Mouse (Mus musculus): Measurements from ENCODE around the gene Ugt1a10. TPM values are rescaled to one million over a fixed set of nuclear protein-coding genes. Genes with fewer than 3 reads are reported as not detected.

Gene Ugt1a10
- polyA plus RNA-seq (2017; shearing (Covaris generic)) = not detected

GRCm38 (mm10) chr1:88055088-88055487 lies at the start of gene Ugt1a10:
Gene Ugt1a10 (plus strand): TSS chr1:88055388.

GRCm38 (mm10) chr1:88008211-88008697 lies 46.9 kb upstream of the Ugt1a10 start, which contains the start of gene Usp40:
Gene Usp40 (minus strand): TSS chr1:88008551.

DNA sequence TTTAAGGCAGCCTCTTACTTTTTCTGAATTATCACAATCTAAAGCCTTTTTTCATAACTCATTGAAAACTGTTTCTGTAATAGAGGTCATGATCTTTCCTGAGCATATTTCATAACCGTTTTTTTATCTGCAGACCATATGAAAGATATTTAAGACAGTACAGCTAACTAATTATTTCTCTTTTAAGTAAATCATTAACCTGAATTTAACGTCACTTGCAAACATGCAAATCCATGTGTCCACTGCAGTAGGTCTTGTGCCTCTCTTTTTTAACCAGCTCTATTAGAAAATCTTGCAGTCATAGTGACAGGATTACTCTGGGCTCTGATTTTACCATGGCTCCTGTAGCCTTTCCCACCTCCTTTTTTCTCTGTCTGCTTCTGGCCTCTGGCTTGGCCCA lies 15.3 kb downstream of the Ugt1a10 start, which contains the start of gene Ugt1a9:
Gene Ugt1a9, plus strand, starts transcription at position 306 of the 400 bp plus-strand sequence.

DNA sequence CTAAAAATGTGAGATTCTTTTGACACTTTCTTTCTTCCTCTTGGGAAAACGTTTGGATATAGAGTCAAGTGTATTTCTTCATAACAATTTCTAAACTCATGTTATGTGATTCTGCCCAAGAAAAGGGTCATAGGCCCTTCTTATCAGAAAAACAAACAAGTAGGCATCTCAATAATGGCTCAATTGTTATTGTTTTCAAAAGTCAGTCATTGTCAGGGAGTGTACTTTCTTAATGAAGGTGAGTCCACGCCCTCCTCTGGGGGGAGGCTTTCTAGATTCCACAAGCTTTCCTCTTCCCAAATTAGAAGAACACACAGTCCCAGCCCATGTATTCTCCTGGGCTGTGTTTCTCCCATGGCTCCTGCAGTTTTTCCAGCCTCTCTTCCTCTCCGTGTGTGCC lies 32.3 kb downstream of the Ugt1a10 start, which contains the start of gene Ugt1a8:
Gene Ugt1a8, plus strand, starts transcription at position 301 of the 400 bp plus-strand sequence.

GRCm38 (mm10) chr1:88094941-88095492 lies 39.8 kb downstream of the Ugt1a10 start, which contains the start of gene Ugt1a7c:
Gene Ugt1a7c (plus strand): TSS chr1:88095062.

GRCm38 (mm10) chr1:88103019-88103418 lies 47.8 kb downstream of the Ugt1a10 start, which contains the start of gene Ugt1a6b:
Gene Ugt1a6b (plus strand): TSS chr1:88103252.

DNA sequence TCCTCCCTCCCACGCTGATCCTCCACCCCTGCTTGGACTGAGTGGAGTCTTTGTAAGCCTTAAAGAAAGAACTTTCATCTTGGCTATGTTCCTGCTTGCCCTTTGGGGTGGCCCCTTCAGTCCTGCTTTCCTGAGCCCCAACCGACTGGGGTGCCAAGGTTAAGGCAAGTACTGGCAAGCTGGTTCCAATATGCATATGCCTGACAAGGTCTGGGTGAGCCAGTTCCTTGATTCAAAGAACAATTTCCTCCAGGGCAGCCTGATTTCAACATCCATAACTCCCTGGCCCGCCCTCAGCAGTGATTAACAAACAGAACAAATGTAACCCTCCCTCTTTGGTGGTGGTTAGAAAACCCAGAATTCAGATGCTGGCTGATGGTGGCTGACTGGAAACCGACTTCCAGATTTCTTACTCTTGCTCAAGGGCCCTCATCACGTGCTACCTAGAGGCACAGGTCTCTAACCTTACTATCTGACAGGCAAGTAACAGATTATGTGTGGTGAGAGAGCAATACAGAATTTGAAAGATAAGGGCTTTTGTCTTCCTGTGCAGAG lies 79.3 kb downstream of the Ugt1a10 start, which contains the start of gene Ugt1a6a:
Gene Ugt1a6a, plus strand, starts transcription at position 353 of the 555 bp plus-strand sequence.

GRCm38 (mm10) chr1:88165711-88166110 lies 110.5 kb downstream of the Ugt1a10 start, which contains the start of gene Ugt1a5:
Gene Ugt1a5 (plus strand): TSS chr1:88166012.

DNA sequence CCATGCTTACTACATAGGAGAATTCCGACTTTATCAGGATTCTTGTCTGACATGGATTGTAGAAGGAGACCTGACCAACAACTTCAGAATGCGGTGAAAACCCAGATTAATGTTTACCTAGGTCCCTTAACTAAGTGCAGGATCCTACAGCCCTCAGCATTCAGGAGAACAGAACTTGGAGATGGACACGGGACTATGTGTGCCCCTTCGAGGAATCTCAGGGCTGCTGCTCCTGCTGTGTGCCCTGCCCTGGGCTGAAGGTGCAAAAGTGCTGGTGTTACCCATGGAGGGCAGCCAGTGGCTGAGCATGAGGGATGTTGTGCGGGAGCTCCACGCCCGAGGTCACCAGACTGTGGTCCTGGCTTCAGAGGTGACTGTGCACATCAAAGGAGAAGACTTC lies 145.3 kb downstream of the Ugt1a10 start, which contains the start of gene Ugt1a2:
Gene Ugt1a2, plus strand, starts transcription at position 146 of the 400 bp plus-strand sequence.

GRCm38 (mm10) chr1:88205294-88205922 lies 150.2 kb downstream of the Ugt1a10 start, which contains the start of gene Dnajb3:
Gene Dnajb3 (minus strand): TSS chr1:88205782.

DNA sequence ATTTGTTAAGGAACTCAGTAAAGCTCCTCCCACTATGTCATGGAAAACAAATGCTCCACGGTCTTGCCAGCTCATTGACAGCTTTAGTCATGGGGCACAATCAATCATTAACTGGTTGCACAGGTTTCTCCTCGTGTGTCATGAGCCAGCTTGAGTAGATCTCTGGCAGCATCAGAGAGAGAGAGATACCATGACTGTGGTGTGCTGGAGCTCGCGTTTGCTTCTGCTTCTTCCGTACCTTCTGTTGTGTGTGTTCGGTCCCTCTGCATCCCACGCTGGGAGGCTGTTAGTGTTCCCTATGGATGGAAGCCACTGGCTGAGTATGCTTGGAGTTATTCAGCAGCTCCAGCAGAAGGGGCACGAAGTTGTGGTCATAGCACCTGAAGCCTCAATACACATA lies 156.6 kb downstream of the Ugt1a10 start, which contains the start of gene Ugt1a1:
Gene Ugt1a1, plus strand, starts transcription at position 148 of the 400 bp plus-strand sequence.

DNA sequence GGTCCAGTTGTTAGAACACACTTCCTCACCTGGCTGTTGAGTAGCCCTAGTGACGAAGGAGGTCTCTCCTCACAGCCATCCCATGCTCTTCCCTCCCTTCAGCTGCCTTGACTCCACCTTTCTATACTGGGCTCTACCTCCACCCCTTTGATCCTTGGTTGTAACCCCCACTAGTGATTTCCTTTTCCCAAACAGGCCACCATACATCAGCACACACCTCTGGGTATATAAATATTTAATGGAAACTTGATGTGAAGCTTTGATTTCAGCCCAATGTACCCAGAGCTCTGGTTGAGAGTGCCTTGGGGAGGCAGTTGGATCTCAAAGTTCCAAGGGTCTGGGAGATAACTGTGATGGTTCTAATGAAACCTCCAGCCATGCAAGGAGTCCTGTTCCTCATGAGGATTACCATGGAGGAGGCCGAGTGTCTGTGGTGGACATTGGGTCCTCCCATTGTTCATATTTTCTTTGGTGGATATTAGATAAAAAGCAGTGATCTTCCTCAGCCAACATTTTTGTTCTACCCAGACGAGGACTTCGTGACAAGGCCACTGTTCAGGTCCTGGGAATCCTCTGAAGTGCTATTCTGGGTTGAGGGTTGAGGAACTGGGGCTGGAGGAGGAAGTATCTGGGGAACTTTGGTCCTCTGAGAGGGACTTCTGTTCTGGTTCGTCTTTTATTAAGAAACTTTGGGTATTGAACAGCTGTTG lies 171.6 kb downstream of the Ugt1a10 start, which contains the start of gene Mroh2a:
Gene Mroh2a, plus strand, starts transcription at position 317 of the 710 bp plus-strand sequence.

Other genes starting within 250 kb of the Ugt1a10 start
- 220 TPM for gene Dgkd, start 202.1 kb upstream of the Ugt1a10 start, polyA plus RNA-seq (2017; shearing (Covaris generic))
- gene Usp40, start 46.8 kb upstream of the Ugt1a10 start, polyA plus RNA-seq (2017; shearing (Covaris generic)) = 15.1 TPM
- 0.22 TPM for gene Ugt1a9, start 15.4 kb downstream of the Ugt1a10 start, polyA plus RNA-seq (2017; shearing (Covaris generic))
- not detected for gene Ugt1a8, start 32.4 kb downstream of the Ugt1a10 start, polyA plus RNA-seq (2017; shearing (Covaris generic))
- gene Ugt1a7c, start 39.7 kb downstream of the Ugt1a10 start, polyA plus RNA-seq (2017; shearing (Covaris generic)) = not detected
- not detected for gene Ugt1a6b, start 47.9 kb downstream of the Ugt1a10 start, polyA plus RNA-seq (2017; shearing (Covaris generic))
- 0.26 TPM for gene Ugt1a6a, start 79.4 kb downstream of the Ugt1a10 start, polyA plus RNA-seq (2017; shearing (Covaris generic))
- not detected for gene Ugt1a5, start 110.6 kb downstream of the Ugt1a10 start, polyA plus RNA-seq (2017; shearing (Covaris generic))
- gene Ugt1a2, start 145.2 kb downstream of the Ugt1a10 start, polyA plus RNA-seq (2017; shearing (Covaris generic)) = not detected
- gene Dnajb3, start 150.4 kb downstream of the Ugt1a10 start, polyA plus RNA-seq (2017; shearing (Covaris generic)) = not detected
- not detected for gene Ugt1a1, start 156.6 kb downstream of the Ugt1a10 start, polyA plus RNA-seq (2017; shearing (Covaris generic))
- gene Mroh2a, start 171.6 kb downstream of the Ugt1a10 start, polyA plus RNA-seq (2017; shearing (Covaris generic)) = 0.66 TPM
- gene Hjurp, start 222.2 kb downstream of the Ugt1a10 start, polyA plus RNA-seq (2017; shearing (Covaris generic)) = 104 TPM
- not detected for gene Trpm8, start 222.3 kb downstream of the Ugt1a10 start, polyA plus RNA-seq (2017; shearing (Covaris generic))